Mouse (Mus musculus) testis, adult 2 months (tissue): ENCODE data around the gene Atpaf1. TPM values are rescaled to one million over a fixed set of nuclear protein-coding genes. Genes with fewer than 3 reads are reported as not detected.

ENCODE experiments used
- H3K27ac ChIP-seq: fragments of 200-500 bp; 2 replicates; pipeline ENCODE4 v1.5.1; 2012; ENCODE audit warnings: low read depth, low read length; ENCODE audit not compliant: control insufficient read depth, insufficient read depth
- H3K27me3 ChIP-seq: fragments of 200-500 bp; 2 replicates; pipeline ENCODE4 v1.6.1; 2012; ENCODE audit warnings: mild to moderate bottlenecking, low read length, moderate library complexity; ENCODE audit not compliant: control insufficient read depth, insufficient read depth
- H3K36me3 ChIP-seq: fragments of 200-500 bp; 2 replicates; pipeline ENCODE4 v1.6.1; 2012; ENCODE audit warnings: mild to moderate bottlenecking, low read length; ENCODE audit not compliant: control insufficient read depth, insufficient read depth
- H3K4me1 ChIP-seq: fragments of 200-500 bp; 2 replicates; pipeline ENCODE4 v1.6.1; 2012; ENCODE audit warnings: low read length; ENCODE audit not compliant: control insufficient read depth, insufficient read depth
- H3K4me3 ChIP-seq: fragments of 200-500 bp; 2 replicates; pipeline ENCODE4 v1.5.1; 2012; ENCODE audit warnings: low read depth, mild to moderate bottlenecking, low read length, moderate library complexity, mixed read lengths; ENCODE audit not compliant: control insufficient read depth
- CTCF ChIP-seq: fragments of 200-500 bp; IDR thresholded peaks from 2 replicates; pipeline ENCODE4 v1.5.1; 2012; ENCODE audit warnings: low read depth, mild to moderate bottlenecking, inconsistent platforms, low read length, moderate library complexity; ENCODE audit not compliant: control insufficient read depth, insufficient read depth, insufficient replicate concordance
- POLR2A ChIP-seq: fragments of 200-500 bp; IDR thresholded peaks from 2 replicates; pipeline ENCODE4 v1.6.1; 2012; ENCODE audit warnings: low read depth, mild to moderate bottlenecking, inconsistent platforms, low read length, moderate library complexity; ENCODE audit not compliant: control insufficient read depth
- polyA plus RNA-seq: library from polyadenylated mRNA; depleted of rRNA; stranded (reverse); fragments of >200 nt; gene quantifications from 2 replicates; pipeline ENCODE4 v1.2.3, GENCODE M21; 2012

Atpaf1 gene
- polyA plus RNA-seq, 1 experiment: 11.3 TPM

- no peak overlapping the region for H3K27ac ChIP-seq
- TF ChIP-seq CTCF: no peak
- H3K27me3 ChIP-seq: no peaks in the 10 kb centered on the region
- H3K4me1 ChIP-seq: peaks cover 11% of the 10 kb centered on the region
- H3K4me3 ChIP-seq: no peak overlapping the region
- H3K36me3 ChIP-seq: no peaks in the 10 kb centered on the region
These were observed 42.5 kb downstream of the Atpaf1 start for GRCm38 (mm10) chr4:115827066-115827465.

- Histone ChIP-seq H3K27ac (no peak overlapping the region), H3K27me3 (no peaks in the 10 kb centered on the region), H3K4me3 (peak overlapping the region; percentile 88), H3K36me3 (no peaks in the 10 kb centered on the region), H3K4me1 (peaks cover 11% of the 10 kb centered on the region)
- TF ChIP-seq POLR2A (no peak), CTCF (no peak)
These were observed 42.9 kb downstream of the Atpaf1 start for GRCm38 (mm10) chr4:115827535-115827887.

GRCm38 (mm10) chr4:115827888-115828571, 43.4 kb downstream of the Atpaf1 start, which contains the start of gene Mob3c:
TSS of gene Mob3c (plus strand) at chr4:115828092.
- H3K36me3 ChIP-seq: no peaks in the 10 kb centered on the region
- peak within 1 kb of the TSS; percentile 88 for H3K4me3 ChIP-seq
- no peak for TF ChIP-seq CTCF
- TF ChIP-seq POLR2A: no peak
- H3K27ac ChIP-seq: peak within 1 kb of the TSS; percentile 67
- H3K4me1 ChIP-seq: peaks cover 11% of the 10 kb centered on the region
- no peaks in the 10 kb centered on the region for H3K27me3 ChIP-seq

- Histone ChIP-seq H3K4me1 (peaks cover 11% of the 10 kb centered on the region), H3K36me3 (no peaks in the 10 kb centered on the region), H3K4me3 (peak overlapping the region; percentile 88), H3K27ac (no peak overlapping the region), H3K27me3 (no peaks in the 10 kb centered on the region)
- TF ChIP-seq CTCF (no peak), POLR2A (no peak)
These were observed 43.9 kb downstream of the Atpaf1 start for GRCm38 (mm10) chr4:115828572-115828902.

DNA sequence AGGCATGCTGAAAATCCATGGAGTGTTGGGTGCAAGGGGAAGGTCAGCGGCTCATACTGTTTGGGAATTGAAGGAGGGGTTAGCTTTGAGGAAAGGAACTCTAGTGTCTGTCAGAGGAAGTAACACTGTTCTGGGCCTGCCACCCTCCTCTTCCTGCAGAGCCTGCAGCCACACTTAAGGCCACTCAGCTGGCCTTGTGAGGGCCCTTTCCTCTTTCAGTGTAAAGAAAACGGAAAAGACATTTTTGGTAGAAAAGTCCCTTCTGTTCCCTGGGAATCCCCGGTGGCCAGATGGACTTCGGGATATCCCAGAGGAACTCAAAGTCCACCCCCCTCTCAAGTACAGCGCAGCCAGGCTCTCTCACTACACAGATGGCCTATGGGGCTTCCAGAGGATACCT, 45.9 kb downstream of the Atpaf1 start:
- TF ChIP-seq CTCF (no peak), POLR2A (no peak)
- no peak overlapping the region for H3K27ac ChIP-seq

GRCm38 (mm10) chr4:115831221-115831620, 46.6 kb downstream of the Atpaf1 start:
- TF ChIP-seq POLR2A (no peak), CTCF (no peak)
- Histone ChIP-seq H3K27ac (no peak overlapping the region), H3K4me1 (peaks cover 11% of the 10 kb centered on the region), H3K36me3 (no peaks in the 10 kb centered on the region), H3K27me3 (no peaks in the 10 kb centered on the region), H3K4me3 (no peak overlapping the region)

More for the DNA sequence above, 45.9 kb downstream of the Atpaf1 start:
- Histone ChIP-seq H3K36me3 (no peaks in the 10 kb centered on the region), H3K4me1 (peaks cover 11% of the 10 kb centered on the region), H3K27me3 (no peaks in the 10 kb centered on the region), H3K4me3 (no peak overlapping the region)

DNA sequence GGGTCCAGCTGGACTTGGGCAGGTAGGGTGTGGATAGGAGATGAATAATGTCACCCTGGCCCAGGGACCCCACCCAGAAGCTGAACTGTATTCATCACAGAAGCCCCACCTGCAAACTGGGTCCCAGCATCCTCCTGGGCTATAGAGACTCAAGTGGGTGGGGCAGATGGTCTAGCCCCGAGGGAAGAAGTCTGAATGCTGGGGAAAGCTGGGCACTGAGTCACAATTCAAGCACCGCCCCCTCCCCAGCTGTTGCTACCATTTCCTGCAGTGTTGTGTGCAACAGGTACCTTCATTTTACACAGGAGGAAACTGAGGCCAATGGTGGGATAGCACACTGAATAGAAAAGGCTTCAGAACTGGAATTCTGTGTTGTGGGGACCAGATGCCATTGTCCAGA, 47.4 kb downstream of the Atpaf1 start:
- H3K4me1 ChIP-seq: peaks cover 11% of the 10 kb centered on the region
- no peaks in the 10 kb centered on the region for H3K27me3 ChIP-seq
- H3K36me3 ChIP-seq: no peaks in the 10 kb centered on the region
- no peak for TF ChIP-seq POLR2A
- TF ChIP-seq CTCF: no peak
- H3K27ac ChIP-seq: no peak overlapping the region
- peak overlapping the region; percentile 7; the same call in 1 of the 2 replicates for H3K4me3 ChIP-seq
